Comparison of ENCODE assay signal across 7 mouse cellular contexts in the genomic region with DNA sequence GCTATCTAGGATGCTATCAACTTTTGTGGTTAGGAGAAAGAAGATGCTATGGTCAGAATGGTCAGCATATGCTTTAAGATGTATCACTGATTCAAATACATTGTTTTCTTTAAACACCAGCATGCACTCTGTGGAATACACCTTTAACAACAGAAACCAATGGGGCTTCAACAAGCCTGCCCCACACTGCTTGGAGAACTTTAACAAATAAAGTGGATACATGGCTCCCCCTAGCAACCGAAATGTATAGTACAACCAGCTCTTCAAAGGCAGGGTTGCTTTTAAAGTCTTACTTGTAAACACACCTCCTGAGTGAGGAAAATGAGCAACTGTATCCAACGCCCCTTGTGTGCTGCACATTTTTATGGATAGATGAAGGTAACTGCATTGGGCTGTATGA.
DNase-seq lines count a peak whose midpoint lies in the region; ATAC-seq and TF ChIP-seq lines count a peak whose summit lies in the region.

No protein-coding gene starts in this region.

- no peak for TF ChIP-seq EP300 in liver, postnatal 0 days (IDR thresholded peaks at IDR 0.05; ENCODE audit: low read depth)

- 7% methylated on average over 2 of the region's 2 CpGs for WGBS in liver, postnatal 0 days (ENCODE audit: insufficient replicate concordance)
- WGBS in liver, embryonic 12.5 days (ENCODE audit: insufficient replicate concordance) = 6% methylated on average over 2 of the region's 2 CpGs
- 2% methylated on average over 2 of the region's 2 CpGs for WGBS in forebrain, embryonic 14.5 days

- no peaks in the 10 kb centered on the region for H3K9me3 ChIP-seq in liver, postnatal 0 days (ENCODE audit: low read length)
- no peaks in the 10 kb centered on the region for H3K9me3 ChIP-seq in liver, embryonic 12.5 days (replicated peaks)
- H3K9me3 ChIP-seq in forebrain, embryonic 14.5 days (replicated peaks; ENCODE audit: control insufficient read depth, low read length) = no peaks in the 10 kb centered on the region

- H3K27me3 ChIP-seq in liver, postnatal 0 days (ENCODE audit: insufficient read depth, low read length) = no peaks in the 10 kb centered on the region
- no peaks in the 10 kb centered on the region for H3K27me3 ChIP-seq in liver, embryonic 12.5 days (replicated peaks)
- H3K27me3 ChIP-seq in forebrain, embryonic 14.5 days (replicated peaks; ENCODE audit: control insufficient read depth, insufficient read depth, low read length) = no peaks in the 10 kb centered on the region

- H3K27ac ChIP-seq in liver, postnatal 0 days (ENCODE audit: low read depth) = no peak overlapping the region
- H3K27ac ChIP-seq in liver, embryonic 12.5 days = no peak overlapping the region
- H3K27ac ChIP-seq in forebrain, embryonic 14.5 days (ENCODE audit: low read depth, low read length) = no peak overlapping the region

- no peak overlapping the region for H3K4me3 ChIP-seq in liver, postnatal 0 days (ENCODE audit: low read depth, low read length)
- H3K4me3 ChIP-seq in liver, embryonic 12.5 days = no peak overlapping the region
- H3K4me3 ChIP-seq in forebrain, embryonic 14.5 days (ENCODE audit: low read depth, low read length) = no peak overlapping the region

- DNase-seq in liver, postnatal 0 days = no peak
- peak; percentile 82 for DNase-seq in brain, embryonic 14.5 days (ENCODE audit: low read depth)
- DNase-seq in forebrain, embryonic 14.5 days (ENCODE audit: low spot score) = peak; percentile 81
- peak; percentile 67 to 79 for DNase-seq in left cerebral cortex, adult 18-20 months (ENCODE audit: low spot score in 2 of 2)
- peak; percentile 84 for DNase-seq in retina, embryonic 14.5 days (ENCODE audit: low spot score)
- DNase-seq in yolk sac, embryonic 10.5 days (ENCODE audit: low spot score) = no peak

- no peak for TF ChIP-seq POLR2A in brain, embryonic 14.5 days (IDR thresholded peaks at IDR 0.05; ENCODE audit: borderline replicate concordance, extremely low read depth, insufficient read depth, insufficient read length, poor library complexity, severe bottlenecking)

- no peak for ATAC-seq in liver, postnatal 0 days
- ATAC-seq in liver, embryonic 12.5 days = no peak
- ATAC-seq in forebrain, embryonic 14.5 days = peak; percentile 54; the same call in 1 of the 2 replicates

- H3K4me1 ChIP-seq in liver, postnatal 0 days (ENCODE audit: insufficient read depth) = no peaks in the 10 kb centered on the region
- no peaks in the 10 kb centered on the region for H3K4me1 ChIP-seq in liver, embryonic 12.5 days
- no peaks in the 10 kb centered on the region for H3K4me1 ChIP-seq in forebrain, embryonic 14.5 days (ENCODE audit: control insufficient read depth, insufficient read depth, low read length)

- H3K9ac ChIP-seq in liver, postnatal 0 days (replicated peaks) = no peak overlapping the region
- H3K9ac ChIP-seq in liver, embryonic 12.5 days = no peak overlapping the region
- H3K9ac ChIP-seq in forebrain, embryonic 14.5 days (ENCODE audit: low read length) = no peak overlapping the region

- TF ChIP-seq CTCF in liver, postnatal 0 days (IDR thresholded peaks at IDR 0.05; ENCODE audit: low read depth) = peak; percentile 34
- TF ChIP-seq CTCF in brain, embryonic 14.5 days (IDR thresholded peaks at IDR 0.05; ENCODE audit: borderline replicate concordance, extremely low read depth, insufficient read depth, insufficient read length) = peak; percentile 52; the same call in 1 of the 2 replicates

- no peaks in the 10 kb centered on the region for H3K36me3 ChIP-seq in liver, postnatal 0 days (replicated peaks; ENCODE audit: insufficient read depth, low read length)
- no peaks in the 10 kb centered on the region for H3K36me3 ChIP-seq in liver, embryonic 12.5 days
- H3K36me3 ChIP-seq in forebrain, embryonic 14.5 days (ENCODE audit: control insufficient read depth, insufficient read depth, low read length) = no peaks in the 10 kb centered on the region

- H3K4me2 ChIP-seq in liver, postnatal 0 days (ENCODE audit: low read depth, low read length) = no peak overlapping the region
- H3K4me2 ChIP-seq in liver, embryonic 12.5 days = no peak overlapping the region
- H3K4me2 ChIP-seq in forebrain, embryonic 14.5 days (ENCODE audit: low read length) = no peak overlapping the region

Comparison
In these comparisons a context has a peak if more than half of its experiments do, and no peak if none do; other contexts are left out.
1. DNase-seq: peak in brain, embryonic 14.5 days (single experiment), forebrain, embryonic 14.5 days (single experiment), left cerebral cortex, adult 18-20 months (2 of 2) and retina, embryonic 14.5 days (single experiment); none in liver, postnatal 0 days (single experiment) and yolk sac, embryonic 10.5 days (single experiment).